Mouse (Mus musculus): ENCODE data around the gene Pih1d1. TPM values are rescaled to one million over a fixed set of nuclear protein-coding genes. Genes with fewer than 3 reads are reported as not detected.
"Not testable (repeated sequence)": the region's sequence is repeated elsewhere in the genome, so short reads cannot be mapped to it uniquely, and the experiment has no call there.

Gene Pih1d1
- polyA plus RNA-seq, 1 experiment = 56.2 TPM

GRCm38 (mm10) chr7:45163735-45164490 is 9.8 kb downstream of the Pih1d1 start, which contains the start of gene Slc17a7:
Gene Slc17a7, plus strand, starts transcription at chr7:45163949.
- Histone ChIP-seq H3K4me1 (ENCODE audit: control insufficient read depth, insufficient read depth, low read length) (no peaks in the 10 kb centered on the region), H3K27ac (ENCODE audit: insufficient read depth, low read length) (no peak within 1 kb of the TSS), H3K4me3 (ENCODE audit: insufficient read depth, low read length) (0 out of 2 replicates have a peak within 1 kb of the TSS, but pooled peaks have one; percentile 1)
- TF ChIP-seq POLR2A (IDR thresholded peaks at IDR 0.05; ENCODE audit: low read depth, low read length) (no peak), CTCF (IDR thresholded peaks at IDR 0.05; ENCODE audit: borderline replicate concordance, insufficient read depth, low read length) (no peak)

- H3K4me3 ChIP-seq (ENCODE audit: insufficient read depth, low read length) = no peak overlapping the region
- TF ChIP-seq CTCF (IDR thresholded peaks at IDR 0.05; ENCODE audit: borderline replicate concordance, insufficient read depth, low read length) (no peak), POLR2A (IDR thresholded peaks at IDR 0.05; ENCODE audit: low read depth, low read length) (no peak)
- H3K27ac ChIP-seq (ENCODE audit: insufficient read depth, low read length) = no peak overlapping the region
- H3K4me1 ChIP-seq (ENCODE audit: control insufficient read depth, insufficient read depth, low read length) = no peaks in the 10 kb centered on the region
These were observed 10.7 kb downstream of the Pih1d1 start for GRCm38 (mm10) chr7:45164833-45165232.

- H3K4me3 ChIP-seq (ENCODE audit: insufficient read depth, low read length) = no peak overlapping the region
- TF ChIP-seq POLR2A (IDR thresholded peaks at IDR 0.05; ENCODE audit: low read depth, low read length) (no peak), CTCF (IDR thresholded peaks at IDR 0.05; ENCODE audit: borderline replicate concordance, insufficient read depth, low read length) (no peak)
- H3K27ac ChIP-seq (ENCODE audit: insufficient read depth, low read length) = no peak overlapping the region
- no peaks in the 10 kb centered on the region for H3K4me1 ChIP-seq (ENCODE audit: control insufficient read depth, insufficient read depth, low read length)
These were observed 11.6 kb downstream of the Pih1d1 start for GRCm38 (mm10) chr7:45165701-45166100.

GRCm38 (mm10) chr7:45166950-45167401 is 12.9 kb downstream of the Pih1d1 start:
- no peaks in the 10 kb centered on the region for H3K4me1 ChIP-seq (ENCODE audit: control insufficient read depth, insufficient read depth, low read length)
- H3K4me3 ChIP-seq (ENCODE audit: insufficient read depth, low read length) = no peak overlapping the region
- H3K27ac ChIP-seq (ENCODE audit: insufficient read depth, low read length) = no peak overlapping the region
- TF ChIP-seq POLR2A (IDR thresholded peaks at IDR 0.05; ENCODE audit: low read depth, low read length) (no peak), CTCF (IDR thresholded peaks at IDR 0.05; ENCODE audit: borderline replicate concordance, insufficient read depth, low read length) (no peak)

- Histone ChIP-seq H3K4me3 (ENCODE audit: insufficient read depth, low read length) (no peak overlapping the region), H3K4me1 (ENCODE audit: control insufficient read depth, insufficient read depth, low read length) (no peaks in the 10 kb centered on the region), H3K27ac (ENCODE audit: insufficient read depth, low read length) (no peak overlapping the region)
- no peak for TF ChIP-seq POLR2A (IDR thresholded peaks at IDR 0.05; ENCODE audit: low read depth, low read length)
- no peak for TF ChIP-seq CTCF (IDR thresholded peaks at IDR 0.05; ENCODE audit: borderline replicate concordance, insufficient read depth, low read length)
These were observed 13.8 kb downstream of the Pih1d1 start for GRCm38 (mm10) chr7:45167761-45168445.

GRCm38 (mm10) chr7:45168656-45169055 is 14.6 kb downstream of the Pih1d1 start:
- Histone ChIP-seq H3K4me1 (ENCODE audit: control insufficient read depth, insufficient read depth, low read length) (no peaks in the 10 kb centered on the region), H3K4me3 (ENCODE audit: insufficient read depth, low read length) (no peak overlapping the region), H3K27ac (ENCODE audit: insufficient read depth, low read length) (no peak overlapping the region)
- TF ChIP-seq CTCF (IDR thresholded peaks at IDR 0.05; ENCODE audit: borderline replicate concordance, insufficient read depth, low read length) (no peak), POLR2A (IDR thresholded peaks at IDR 0.05; ENCODE audit: low read depth, low read length) (no peak)

GRCm38 (mm10) chr7:45169495-45169894 is 15.4 kb downstream of the Pih1d1 start:
- TF ChIP-seq POLR2A (IDR thresholded peaks at IDR 0.05; ENCODE audit: low read depth, low read length) (no peak), CTCF (IDR thresholded peaks at IDR 0.05; ENCODE audit: borderline replicate concordance, insufficient read depth, low read length) (no peak)
- Histone ChIP-seq H3K4me3 (ENCODE audit: insufficient read depth, low read length) (no peak overlapping the region), H3K27ac (ENCODE audit: insufficient read depth, low read length) (no peak overlapping the region)

GRCm38 (mm10) chr7:45172974-45173373 is 18.9 kb downstream of the Pih1d1 start:
- TF ChIP-seq POLR2A (IDR thresholded peaks at IDR 0.05; ENCODE audit: low read depth, low read length) (no peak), CTCF (IDR thresholded peaks at IDR 0.05; ENCODE audit: borderline replicate concordance, insufficient read depth, low read length) (no peak)
- Histone ChIP-seq H3K4me3 (ENCODE audit: insufficient read depth, low read length) (no peak overlapping the region), H3K4me1 (ENCODE audit: control insufficient read depth, insufficient read depth, low read length) (no peaks in the 10 kb centered on the region), H3K27ac (ENCODE audit: insufficient read depth, low read length) (no peak overlapping the region)

More at GRCm38 (mm10) chr7:45169495-45169894, 15.4 kb downstream of the Pih1d1 start:
- no peaks in the 10 kb centered on the region for H3K4me1 ChIP-seq (ENCODE audit: control insufficient read depth, insufficient read depth, low read length)

GRCm38 (mm10) chr7:45173772-45174171 is 19.7 kb downstream of the Pih1d1 start:
- not testable (repeated sequence) for H3K4me1 ChIP-seq (ENCODE audit: control insufficient read depth, insufficient read depth, low read length)

More at GRCm38 (mm10) chr7:45173772-45174171, 19.7 kb downstream of the Pih1d1 start:
- not testable (repeated sequence) for H3K4me3 ChIP-seq (ENCODE audit: insufficient read depth, low read length); H3K27ac ChIP-seq (ENCODE audit: insufficient read depth, low read length)

Data from embryonic fibroblast, embryonic 13.5 days (primary cell).